Mouse (Mus musculus) CH12.LX (cell line): ENCODE data around the gene Fam57a. TPM values are rescaled to one million over a fixed set of nuclear protein-coding genes. Genes with fewer than 3 reads are reported as not detected.

ENCODE experiments used
- DNase-seq: peaks from one replicate; pipeline ENCODE4 v3.0.0-alpha.2; 2013; ENCODE audit errors: extremely low read depth
- H3K27ac ChIP-seq: 2 replicates; pipeline ENCODE4 v1.5.1; 2012; ENCODE audit warnings: low read depth, mild to moderate bottlenecking, control low read depth, moderate library complexity; ENCODE audit not compliant: insufficient read depth
- H3K27me3 ChIP-seq: replicated peaks from 2 replicates; pipeline ENCODE3; 2012; ENCODE audit warnings: inconsistent platforms
- H3K36me3 ChIP-seq, 2 experiments: replicated peaks in 1 of 2; 2 replicates each; pipeline versions ENCODE3 to v1.6.1; 2012; ENCODE audit warnings: inconsistent platforms in 1 of 2, low read length in 1 of 2, mild to moderate bottlenecking in 1 of 2, mixed read lengths in 1 of 2, moderate library complexity in 1 of 2; ENCODE audit not compliant: control insufficient read depth in 1 of 2, insufficient read depth in 1 of 2
- H3K4me1 ChIP-seq, 2 experiments: 2 replicates each; pipeline ENCODE4 v1.6.1; 2012; ENCODE audit warnings: inconsistent platforms in 1 of 2, moderate library complexity in 1 of 2; ENCODE audit not compliant: insufficient read depth in 2 of 2, control insufficient read depth in 1 of 2
- H3K4me2 ChIP-seq: 2 replicates; pipeline ENCODE4 v1.6.1; 2012; ENCODE audit warnings: low read depth, mild to moderate bottlenecking, control low read depth; ENCODE audit not compliant: poor library complexity, insufficient read depth, severe bottlenecking
- H3K4me3 ChIP-seq, 3 experiments: fragments of 150-350 bp in 1 of 3; sonication (generic) in 1 of 3; replicated peaks in 1 of 3; 2 replicates each; pipeline versions ENCODE3 to v1.5.1; 2011 to 2012; ENCODE audit warnings: low read depth in 2 of 3, low read length in 2 of 3, mild to moderate bottlenecking in 2 of 3, moderate library complexity in 2 of 3, control low read depth in 1 of 3, improper control_type of control experiment in 1 of 3, inconsistent platforms in 1 of 3, mixed read lengths in 1 of 3; ENCODE audit not compliant: poor library complexity in 1 of 3
- H3K79me2 ChIP-seq: replicated peaks from 2 replicates; pipeline ENCODE4 v1.6.1; 2012; ENCODE audit warnings: mild to moderate bottlenecking, moderate library complexity; ENCODE audit not compliant: control insufficient read depth, poor library complexity, insufficient read depth, severe bottlenecking; ENCODE audit errors: extremely low read depth
- H3K9ac ChIP-seq: 2 replicates; pipeline ENCODE4 v1.6.1; 2012; ENCODE audit warnings: low read depth, mild to moderate bottlenecking, control low read depth, moderate library complexity; ENCODE audit not compliant: insufficient read depth
- H3K9me3 ChIP-seq: replicated peaks from 2 replicates; pipeline ENCODE3; 2012; ENCODE audit warnings: low read length, inconsistent platforms, mixed read lengths
- BHLHE40 ChIP-seq: IDR thresholded peaks from 2 replicates; pipeline ENCODE4 v1.6.1; 2011; ENCODE audit warnings: mild to moderate bottlenecking, low read depth, low read length, improper control_type of control experiment
- CHD1 ChIP-seq: IDR thresholded peaks from 2 replicates; pipeline ENCODE4 v1.6.1; 2012; ENCODE audit warnings: low read depth, low read length, improper control_type of control experiment, inconsistent platforms
- CTCF ChIP-seq, 2 experiments: IDR thresholded peaks in 1 of 2; conservative IDR thresholded peaks in 1 of 2; 2 replicates each; pipeline ENCODE4 v1.5.1; 2011 to 2012; ENCODE audit warnings: low read depth in 2 of 2, low read length in 2 of 2, improper control_type of control experiment in 1 of 2, inconsistent platforms in 1 of 2, mild to moderate bottlenecking in 1 of 2, moderate library complexity in 1 of 2
- ELF1 ChIP-seq: IDR thresholded peaks from 2 replicates; pipeline ENCODE4 v1.6.1; 2014; ENCODE audit warnings: low read depth, mild to moderate bottlenecking, inconsistent platforms, low read length, improper control_type of control experiment
- ETS1 ChIP-seq: conservative IDR thresholded peaks from 2 replicates; pipeline ENCODE4 v1.6.1; 2012; ENCODE audit warnings: low read depth, mild to moderate bottlenecking, inconsistent platforms, low read length, improper control_type of control experiment, moderate library complexity
- IRF4 ChIP-seq: IDR thresholded peaks from 2 replicates; pipeline ENCODE4 v1.6.1; 2014; ENCODE audit warnings: low read depth, mild to moderate bottlenecking, inconsistent platforms, low read length, improper control_type of control experiment
- JUND ChIP-seq: conservative IDR thresholded peaks from 2 replicates; pipeline ENCODE4 v1.6.1; 2011; ENCODE audit warnings: low read depth, low read length, improper control_type of control experiment
- MAX ChIP-seq: IDR thresholded peaks from 2 replicates; pipeline ENCODE4 v1.6.1; 2011; ENCODE audit warnings: low read length, improper control_type of control experiment
- MEF2A ChIP-seq: IDR thresholded peaks from 2 replicates; pipeline ENCODE4 v1.6.1; 2014; ENCODE audit warnings: low read depth, mild to moderate bottlenecking, inconsistent platforms, low read length, improper control_type of control experiment, borderline replicate concordance
- MYC ChIP-seq: IDR thresholded peaks from 2 replicates; pipeline ENCODE4 v1.6.1; 2011; ENCODE audit warnings: low read depth, mild to moderate bottlenecking, improper control_type of control experiment, low read length
- NELFE ChIP-seq: IDR thresholded peaks from 2 replicates; pipeline ENCODE4 v1.6.1; 2011; ENCODE audit warnings: low read depth, low read length, improper control_type of control experiment
- NRF1 ChIP-seq: IDR thresholded peaks from 2 replicates; pipeline ENCODE4 v1.6.1; 2014; ENCODE audit warnings: low read depth, mild to moderate bottlenecking, inconsistent platforms, low read length, improper control_type of control experiment, moderate library complexity
- PAX5 ChIP-seq: IDR thresholded peaks from 2 replicates; pipeline ENCODE4 v1.6.1; 2012; ENCODE audit warnings: low read length, inconsistent platforms, mixed read lengths
- RAD21 ChIP-seq: IDR thresholded peaks from 2 replicates; pipeline ENCODE4 v1.6.1; 2011; ENCODE audit warnings: low read depth, mild to moderate bottlenecking, low read length, improper control_type of control experiment, moderate library complexity
- TCF12 ChIP-seq: IDR thresholded peaks from 2 replicates; pipeline ENCODE4 v1.6.1; 2014; ENCODE audit warnings: low read depth, mild to moderate bottlenecking, inconsistent platforms, low read length, improper control_type of control experiment
- UBTF ChIP-seq: IDR thresholded peaks from 2 replicates; pipeline ENCODE4 v1.6.1; 2012; ENCODE audit warnings: low read depth, mild to moderate bottlenecking, inconsistent platforms, low read length, improper control_type of control experiment, moderate library complexity
- USF2 ChIP-seq: conservative IDR thresholded peaks from 2 replicates; pipeline ENCODE4 v1.6.1; 2011; ENCODE audit warnings: low read depth, low read length, improper control_type of control experiment
- ZC3H11A ChIP-seq: IDR thresholded peaks from 2 replicates; pipeline ENCODE4 v1.6.1; 2012; ENCODE audit warnings: low read depth, mild to moderate bottlenecking, inconsistent platforms, low read length, improper control_type of control experiment
- ZKSCAN1 ChIP-seq: IDR thresholded peaks from 2 replicates; pipeline ENCODE4 v1.6.1; 2012; ENCODE audit warnings: low read depth, inconsistent platforms, low read length, improper control_type of control experiment, borderline replicate concordance
- ZMIZ1 ChIP-seq: IDR thresholded peaks from 2 replicates; pipeline ENCODE4 v1.6.1; 2012; ENCODE audit warnings: low read depth, mild to moderate bottlenecking, inconsistent platforms, low read length, improper control_type of control experiment
- dilution Hi-C: fragments of 300-500 bp; cut with MboI; formaldehyde crosslinking; loops from 2 replicates; pipeline ENCODE4 v1.14.3; 2020; ENCODE audit warnings: low sequenced_read_pairs; ENCODE audit not compliant: extremely low pct_unique_long_range_greater_than_20kb, extremely low pct_ligation_motif_present
- in situ Hi-C: fragments of 300-500 bp; cut with MboI; formaldehyde crosslinking; loops from 3 replicates; pipeline ENCODE4 v1.14.3; 2019; ENCODE audit warnings: low sequenced_read_pairs, low pct_ligation_motif_present, low pct_unique_long_range_greater_than_20kb, mixed read lengths
- polyA plus RNA-seq: library from polyadenylated mRNA; unstranded; fragments of >175 nt; gene quantifications from 2 replicates; pipeline ENCODE4 v1.2.1, GENCODE M21; 2012; ENCODE audit warnings: low read depth; ENCODE audit not compliant: insufficient read length
- total RNA-seq, 2 experiments: library from RNA; depleted of rRNA; stranded (reverse); fragments of 300-350 nt in 1 of 2; fragments of >200 nt in 1 of 2; gene quantifications; 2 replicates each; pipeline ENCODE4 v1.2.3; 2012 to 2014

The Fam57a gene
- total and polyA plus RNA-seq, 3 experiments: 3.9 to 10.2 (median 7.0) TPM

DNA sequence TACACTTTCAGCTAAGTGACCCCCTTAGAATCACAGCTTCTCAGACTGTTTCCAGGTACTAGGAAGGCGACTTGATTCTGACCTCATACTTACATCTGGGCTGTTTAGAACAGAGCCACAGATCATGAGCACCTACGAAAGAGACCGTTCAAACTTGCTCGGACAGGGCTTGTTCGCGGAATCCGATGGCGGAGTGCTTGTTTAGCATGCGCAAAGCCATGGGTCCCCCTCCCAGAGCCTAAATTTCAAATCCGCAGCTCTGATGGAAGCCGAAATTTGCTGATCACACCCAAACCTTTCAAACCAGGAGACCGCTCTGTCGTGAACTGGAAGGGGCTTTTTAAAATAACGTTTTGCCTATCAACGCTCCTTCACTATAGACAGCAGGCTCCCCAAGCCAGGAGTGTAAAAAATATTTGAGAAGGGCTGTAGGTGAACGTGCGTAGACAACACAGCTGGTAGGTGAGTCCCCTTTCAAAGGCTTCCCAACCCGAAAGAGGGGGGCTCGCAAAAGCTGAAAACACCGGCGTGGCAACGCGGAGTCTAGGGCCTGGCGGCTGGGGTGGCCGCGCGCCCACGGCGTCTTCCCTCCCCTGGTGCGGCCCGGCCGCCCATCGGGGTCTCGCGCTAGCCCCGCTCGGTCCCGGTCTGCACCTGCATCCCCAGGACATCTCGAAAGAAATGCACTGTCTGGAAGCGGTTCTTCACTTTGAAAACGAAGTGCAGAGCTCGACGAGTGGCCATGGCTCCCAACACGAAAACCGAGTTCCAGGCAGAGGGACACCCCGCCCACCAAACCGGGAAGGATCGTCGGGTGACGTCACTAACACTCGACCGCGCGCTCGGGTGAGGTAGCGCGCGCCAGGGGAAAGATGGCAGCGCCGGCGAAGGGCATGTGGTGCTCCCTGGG is 63.7 kb downstream of the Fam57a start, which contains the start of the genes Mrm3 and Glod4 (continued):
- peak; percentile 94; the same call in 1 of the 2 replicates for TF ChIP-seq NELFE
- peak; percentile 90 for TF ChIP-seq ELF1
- peak; percentile 93; the same call in 1 of the 2 replicates for TF ChIP-seq MYC
- TF ChIP-seq ZMIZ1: peak; percentile 84
- TF ChIP-seq MEF2A: peak; percentile 80; the same call in 1 of the 2 replicates
- no peak for TF ChIP-seq CHD1
- no peak for TF ChIP-seq CTCF (conservative IDR thresholded peaks at IDR 0.05 in 1 of 2, IDR thresholded peaks at IDR 0.05 in 1 of 2; ENCODE audit: low read depth in 2 of 2, low read length in 2 of 2)
- 0 out of 2 replicates have a peak, but pooled peaks have one; percentile 11 for TF ChIP-seq ETS1
- TF ChIP-seq NRF1: peak; percentile 69
- TF ChIP-seq USF2: no peak
- no peak for TF ChIP-seq RAD21
- TF ChIP-seq PAX5: no peak
- TF ChIP-seq UBTF: no peak
- 0 out of 2 replicates have a peak, but pooled peaks have one; percentile 17 for TF ChIP-seq JUND
- no peak for TF ChIP-seq ZC3H11A
- no peak for TF ChIP-seq ZKSCAN1
- peak; percentile 82 for TF ChIP-seq IRF4
- TF ChIP-seq, all 38 proteins: peak for 24

DNA sequence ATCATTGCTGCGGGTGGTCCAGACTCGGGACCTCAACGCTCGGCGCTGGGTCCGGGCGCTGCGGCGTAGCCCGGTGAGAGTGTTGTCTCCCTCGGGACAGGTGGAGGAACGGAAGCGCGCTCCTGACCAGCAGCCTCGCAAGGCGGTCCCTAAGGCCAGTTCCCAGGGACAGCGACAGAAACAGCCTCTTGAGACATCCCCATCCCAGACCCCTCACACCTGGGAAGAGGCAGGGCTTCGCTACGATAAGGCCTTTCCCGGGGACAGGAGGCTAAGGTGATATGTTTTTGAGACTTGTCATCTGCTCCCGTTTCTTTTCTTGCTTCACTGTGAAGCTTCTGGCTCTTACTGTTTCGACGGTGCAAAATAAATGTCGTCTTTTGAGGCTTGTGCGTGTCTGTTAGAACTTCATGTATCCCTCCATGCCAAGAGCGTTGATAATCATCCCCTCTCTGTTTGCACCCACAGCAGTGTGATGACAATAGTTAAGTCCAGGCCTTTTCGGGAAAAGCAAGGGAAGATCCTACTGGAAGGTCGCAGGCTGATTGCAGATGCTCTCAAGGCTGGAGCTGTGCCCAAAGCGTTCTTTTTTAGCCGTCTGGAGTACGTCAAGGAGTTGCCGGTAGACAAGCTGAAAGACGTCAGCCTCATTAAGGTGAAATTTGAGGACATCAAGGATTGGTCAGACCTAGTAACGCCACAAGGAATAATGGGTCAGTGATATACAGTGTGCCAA is 64.5 kb downstream of the Fam57a start:
- dilution Hi-C loops (no loop called here), in situ Hi-C loops (no loop called here)
- peak overlapping the region; percentile 52 for H3K9ac ChIP-seq
- H3K27me3 ChIP-seq: no peaks in the 10 kb centered on the region
- H3K4me2 ChIP-seq: peak overlapping the region; percentile 92
- no peaks in the 10 kb centered on the region for H3K9me3 ChIP-seq
- peaks cover 4 to 41% of the 10 kb centered on the region in 2 experiments for H3K4me1 ChIP-seq
- no peak for TF ChIP-seq TCF12
- TF ChIP-seq MAX: no peak
- TF ChIP-seq BHLHE40: no peak
- H3K36me3 ChIP-seq: peaks cover 23 to 63% of the 10 kb centered on the region in 2 experiments
- no peak overlapping the region for H3K27ac ChIP-seq
- no peak for DNase-seq
- peak overlapping the region; percentile 61 to 91 (median 70) for H3K4me3 ChIP-seq
- peaks cover 18% of the 10 kb centered on the region for H3K79me2 ChIP-seq
